Mouse (Mus musculus): ENCODE results near the gene Clec18a. TPM values are rescaled to one million over a fixed set of nuclear protein-coding genes. Genes with fewer than 3 reads are reported as not detected.
"Not testable (repeated sequence)": the region's sequence is repeated elsewhere in the genome, so short reads cannot be mapped to it uniquely, and the experiment has no call there.

The Clec18a gene
- polyA plus RNA-seq, 1 experiment from 2014 or later = 2.2 TPM

GRCm38 (mm10) chr8:111075926-111076325, 16.3 kb downstream of the Clec18a start:
- Histone ChIP-seq H3K4me3 (no peak overlapping the region), H3K9ac (no peak overlapping the region), H3K27me3 (replicated peaks) (no peaks in the 10 kb centered on the region; the same call in 1 of the 2 replicates), H3K4me1 (no peaks in the 10 kb centered on the region), H3K36me3 (no peaks in the 10 kb centered on the region), H3K27ac (no peak overlapping the region), H3K9me3 (no peaks in the 10 kb centered on the region), H3K4me2 (replicated peaks) (no peak overlapping the region)
- ATAC-seq (ENCODE audit: low FRiP score, low read depth) = no peak
- WGBS = 81% methylated on average over 3 of the region's 3 CpGs

GRCm38 (mm10) chr8:111068660-111069059, 23.6 kb downstream of the Clec18a start:
- 97% methylated on average over 9 of the region's 9 CpGs for WGBS
- not testable (repeated sequence) for H3K9ac ChIP-seq; H3K4me3 ChIP-seq; H3K9me3 ChIP-seq; H3K4me1 ChIP-seq; H3K27me3 ChIP-seq (replicated peaks); H3K36me3 ChIP-seq; H3K27ac ChIP-seq; ATAC-seq (ENCODE audit: low FRiP score, low read depth); H3K4me2 ChIP-seq (replicated peaks)

- 27% methylated on average over 10 of the region's 10 CpGs for WGBS
- no peaks in the 10 kb centered on the region for H3K9me3 ChIP-seq
- no peaks in the 10 kb centered on the region for H3K36me3 ChIP-seq
- H3K4me1 ChIP-seq = no peaks in the 10 kb centered on the region
- H3K27ac ChIP-seq = no peak overlapping the region
- H3K27me3 ChIP-seq (replicated peaks) = no peaks in the 10 kb centered on the region
- no peak overlapping the region for H3K4me3 ChIP-seq
- H3K4me2 ChIP-seq (replicated peaks) = no peak overlapping the region
- H3K9ac ChIP-seq = no peak overlapping the region
- no peak for ATAC-seq (ENCODE audit: low FRiP score, low read depth)
Observed at GRCm38 (mm10) chr8:111067439-111067838, 24.8 kb downstream of the Clec18a start.

GRCm38 (mm10) chr8:111066308-111066707, 25.9 kb downstream of the Clec18a start:
- Histone ChIP-seq H3K4me1 (peaks cover 5% of the 10 kb centered on the region), H3K4me2 (replicated peaks) (no peak overlapping the region)
- WGBS = 70% methylated on average over 4 of the region's 4 CpGs

GRCm38 (mm10) chr8:111062893-111063292, 29.3 kb downstream of the Clec18a start:
- 53% methylated on average over 2 of the region's 2 CpGs for WGBS
- H3K9me3 ChIP-seq = no peaks in the 10 kb centered on the region
- H3K4me3 ChIP-seq = no peak overlapping the region
- peak overlapping the region; percentile 76 for H3K4me2 ChIP-seq (replicated peaks)
- no peak overlapping the region for H3K9ac ChIP-seq
- ATAC-seq (ENCODE audit: low FRiP score, low read depth) = no peak
- H3K27me3 ChIP-seq (replicated peaks) = no peaks in the 10 kb centered on the region
- no peaks in the 10 kb centered on the region for H3K36me3 ChIP-seq
- H3K4me1 ChIP-seq = peaks cover 12% of the 10 kb centered on the region
- no peak overlapping the region for H3K27ac ChIP-seq

More at GRCm38 (mm10) chr8:111066308-111066707, 25.9 kb downstream of the Clec18a start:
- no peak overlapping the region for H3K27ac ChIP-seq
- H3K9me3 ChIP-seq = no peaks in the 10 kb centered on the region
- no peak for ATAC-seq (ENCODE audit: low FRiP score, low read depth)
- H3K36me3 ChIP-seq = no peaks in the 10 kb centered on the region
- H3K4me3 ChIP-seq = no peak overlapping the region
- no peak overlapping the region for H3K9ac ChIP-seq
- no peaks in the 10 kb centered on the region for H3K27me3 ChIP-seq (replicated peaks)

GRCm38 (mm10) chr8:111062072-111062757, 30.0 kb downstream of the Clec18a start:
- H3K4me3 ChIP-seq = peak overlapping the region; percentile 54
- no peak overlapping the region for H3K27ac ChIP-seq
- H3K9me3 ChIP-seq = no peaks in the 10 kb centered on the region
- H3K4me2 ChIP-seq (replicated peaks) = peak overlapping the region; percentile 76
- H3K27me3 ChIP-seq (replicated peaks) = no peaks in the 10 kb centered on the region
- H3K36me3 ChIP-seq = no peaks in the 10 kb centered on the region
- WGBS = under 1% methylated on average over 27 of the region's 27 CpGs
- ATAC-seq (ENCODE audit: low FRiP score, low read depth) = peak; percentile 80
- peak overlapping the region; percentile 65 for H3K9ac ChIP-seq
- peaks cover 19% of the 10 kb centered on the region for H3K4me1 ChIP-seq

GRCm38 (mm10) chr8:111061688-111062071, 30.5 kb downstream of the Clec18a start:
- no peaks in the 10 kb centered on the region for H3K27me3 ChIP-seq (replicated peaks)
- peak overlapping the region; percentile 76 for H3K4me2 ChIP-seq (replicated peaks)
- peak overlapping the region; percentile 65 for H3K9ac ChIP-seq
- H3K9me3 ChIP-seq = no peaks in the 10 kb centered on the region
- peaks cover 24% of the 10 kb centered on the region for H3K4me1 ChIP-seq
- H3K27ac ChIP-seq = no peak overlapping the region
- 1% methylated on average over 14 of the region's 14 CpGs for WGBS
- peak overlapping the region; percentile 54 for H3K4me3 ChIP-seq
- ATAC-seq (ENCODE audit: low FRiP score, low read depth) = peak; percentile 37
- no peaks in the 10 kb centered on the region for H3K36me3 ChIP-seq

- no peak overlapping the region for H3K9ac ChIP-seq
- H3K36me3 ChIP-seq = peaks cover 18% of the 10 kb centered on the region
- H3K4me2 ChIP-seq (replicated peaks) = no peak overlapping the region
- 45% methylated on average over 2 of the region's 2 CpGs for WGBS
- peaks cover 24% of the 10 kb centered on the region for H3K4me1 ChIP-seq
- H3K4me3 ChIP-seq = no peak overlapping the region
- no peak overlapping the region for H3K27ac ChIP-seq
- no peaks in the 10 kb centered on the region for H3K9me3 ChIP-seq
- H3K27me3 ChIP-seq (replicated peaks) = no peaks in the 10 kb centered on the region
- ATAC-seq (ENCODE audit: low FRiP score, low read depth) = no peak
Observed at GRCm38 (mm10) chr8:111058946-111059572, 33.2 kb downstream of the Clec18a start.

- 2% methylated on average over 51 of the region's 63 CpGs for WGBS
- Histone ChIP-seq H3K27ac (0 out of 2 replicates have a peak overlapping the region, but pooled peaks have one; percentile 15), H3K4me3 (peak overlapping the region; percentile 98), H3K27me3 (replicated peaks) (no peaks in the 10 kb centered on the region), H3K36me3 (peaks cover 40% of the 10 kb centered on the region), H3K4me1 (peaks cover 24% of the 10 kb centered on the region), H3K9ac (peak overlapping the region; percentile 90), H3K9me3 (no peaks in the 10 kb centered on the region), H3K4me2 (replicated peaks) (peak overlapping the region; percentile 99)
- peak; percentile 19; the same call in 1 of the 2 replicates for ATAC-seq (ENCODE audit: low FRiP score, low read depth)
Observed at GRCm38 (mm10) chr8:111056691-111057293, 35.4 kb downstream of the Clec18a start.

GRCm38 (mm10) chr8:111056158-111056663, 36.0 kb downstream of the Clec18a start, which contains the start of gene Exosc6:
Gene Exosc6, plus strand, starts transcription at chr8:111056339.
- WGBS = 1% methylated on average over 68 of the region's 68 CpGs
- peak within 1 kb of the TSS; percentile 98 for H3K4me3 ChIP-seq
- H3K9ac ChIP-seq = peak within 1 kb of the TSS; percentile 90
- no peaks in the 10 kb centered on the region for H3K27me3 ChIP-seq (replicated peaks)
- peaks cover 46% of the 10 kb centered on the region for H3K36me3 ChIP-seq
- 0 out of 2 replicates have a peak within 1 kb of the TSS, but pooled peaks have one; percentile 15 for H3K27ac ChIP-seq
- H3K9me3 ChIP-seq = no peaks in the 10 kb centered on the region
- peak within 1 kb of the TSS; percentile 99 for H3K4me2 ChIP-seq (replicated peaks)
- peaks cover 18% of the 10 kb centered on the region for H3K4me1 ChIP-seq
- peak; percentile 90 for ATAC-seq (ENCODE audit: low FRiP score, low read depth)

- no peak for ATAC-seq (ENCODE audit: low FRiP score, low read depth)
- Histone ChIP-seq H3K4me2 (replicated peaks) (no peak overlapping the region), H3K9me3 (no peaks in the 10 kb centered on the region), H3K36me3 (peaks cover 50% of the 10 kb centered on the region), H3K9ac (no peak overlapping the region), H3K4me3 (no peak overlapping the region), H3K27ac (no peak overlapping the region), H3K4me1 (peaks cover 13% of the 10 kb centered on the region), H3K27me3 (replicated peaks) (no peaks in the 10 kb centered on the region)
- WGBS = 69% methylated on average over 2 of the region's 2 CpGs
Observed at GRCm38 (mm10) chr8:111055661-111056060, 36.6 kb downstream of the Clec18a start.

GRCm38 (mm10) chr8:111055031-111055634, 37.1 kb downstream of the Clec18a start:
- Histone ChIP-seq H3K9ac (0 out of 2 replicates have a peak overlapping the region, but pooled peaks have one; percentile 21), H3K27ac (no peak overlapping the region), H3K4me2 (replicated peaks) (no peak overlapping the region), H3K27me3 (replicated peaks) (no peaks in the 10 kb centered on the region), H3K36me3 (peaks cover 55% of the 10 kb centered on the region), H3K4me1 (peaks cover 12% of the 10 kb centered on the region), H3K9me3 (no peaks in the 10 kb centered on the region), H3K4me3 (no peak overlapping the region)
- 90% methylated on average over 17 of the region's 17 CpGs for WGBS
- ATAC-seq (ENCODE audit: low FRiP score, low read depth) = no peak

Measured in neural tube, embryonic 12.5 days (tissue).